Mouse (Mus musculus) brain, adult 2 months (tissue): ENCODE measurements around the gene Schip1.
A peak's percentile ranks its signal among the peaks of the same experiment; 100 is the strongest.

Experiments used
- DNase-seq: peaks from one replicate; pipeline ENCODE4 v3.0.0; 2011; ENCODE audit warnings: low read depth, low spot score

Gene Schip1

DNA sequence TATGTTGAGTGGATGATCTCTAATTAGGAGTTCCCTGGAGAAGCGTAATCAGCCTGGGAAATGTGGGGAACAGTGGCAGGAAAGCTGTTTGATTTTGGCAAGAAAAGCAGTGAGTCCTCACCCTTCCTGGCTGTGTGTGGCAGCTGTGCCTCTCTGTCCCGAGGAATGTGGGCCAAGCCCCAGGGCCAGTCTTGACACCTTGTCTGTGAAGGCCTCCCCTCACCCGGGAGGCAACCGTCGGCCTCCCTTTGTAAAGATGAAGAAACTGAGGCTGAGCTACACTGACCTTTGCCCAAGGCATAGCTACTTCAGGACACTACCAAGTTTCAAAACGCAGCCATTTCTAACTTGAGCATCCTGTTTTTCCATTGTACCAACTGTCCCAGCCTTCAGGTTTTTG, 481.3 kb downstream of the Schip1 start:
- no peak for DNase-seq

DNA sequence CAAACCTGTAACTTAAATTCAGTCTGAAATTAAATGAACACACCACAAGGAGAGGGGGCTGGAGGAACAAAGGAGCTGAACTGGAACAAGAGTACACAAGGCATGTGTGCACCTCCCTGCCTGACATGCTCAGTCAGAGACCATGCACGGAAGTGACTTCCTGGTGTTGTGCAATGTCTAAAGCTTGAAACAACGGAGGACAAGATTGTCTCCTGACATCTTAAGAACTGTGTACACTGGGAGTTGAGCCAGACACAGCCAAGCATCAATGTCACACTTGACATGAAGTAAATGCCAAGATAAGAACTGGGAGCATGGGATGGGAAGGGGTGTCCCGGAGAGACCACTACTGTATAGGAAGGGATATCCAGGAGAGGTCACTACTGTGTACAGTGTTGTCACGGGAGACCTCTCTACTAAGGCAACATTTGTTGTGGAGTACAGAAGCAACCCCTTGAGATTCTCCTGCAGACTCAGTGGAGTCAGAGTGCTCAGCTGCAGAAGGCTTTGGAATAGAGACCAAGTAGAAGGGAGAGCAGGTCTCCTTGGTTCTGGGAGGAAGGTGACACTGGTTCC, 490.6 kb downstream of the Schip1 start:
- no peak for DNase-seq

DNA sequence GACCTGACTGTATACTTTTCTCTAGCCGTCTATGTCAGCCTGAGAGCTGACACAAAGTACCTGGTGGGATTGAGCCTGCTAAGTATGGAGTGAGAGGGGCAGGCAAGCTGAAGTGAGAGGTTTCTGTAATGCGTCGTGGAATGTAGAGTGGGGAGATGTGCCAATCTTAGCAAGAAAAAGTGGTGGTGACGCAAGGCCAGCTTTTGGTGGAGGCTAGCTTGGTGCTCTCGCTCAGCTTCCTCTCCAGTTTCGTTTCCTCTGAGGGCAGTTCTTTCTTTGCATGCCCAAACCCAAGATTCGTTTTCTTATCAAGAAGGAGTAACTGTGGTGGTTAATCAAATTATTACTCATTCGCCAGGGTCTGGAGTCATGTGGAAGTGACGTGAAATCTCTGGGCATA, 492.3 kb downstream of the Schip1 start:
- DNase-seq, result no peak

DNA sequence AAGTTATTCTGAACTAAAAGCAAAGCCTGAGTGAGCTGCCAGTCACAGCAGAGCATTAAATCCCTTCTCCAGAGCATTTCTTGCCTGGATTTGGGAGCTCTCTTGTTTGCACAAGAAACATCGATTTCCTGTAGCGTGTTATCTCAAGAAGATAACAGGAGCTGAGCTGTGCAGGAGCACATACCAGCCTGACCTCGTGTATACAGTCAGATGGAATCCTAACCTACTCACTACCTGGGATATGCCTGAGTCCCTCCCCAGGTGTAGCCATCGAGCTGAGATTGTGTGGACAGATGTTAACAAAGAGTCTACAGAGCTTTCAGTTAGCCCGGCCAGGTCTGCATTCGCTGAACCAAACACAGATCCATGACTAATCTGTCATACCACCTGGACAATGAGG, 494.1 kb downstream of the Schip1 start:
- no peak for DNase-seq

DNA sequence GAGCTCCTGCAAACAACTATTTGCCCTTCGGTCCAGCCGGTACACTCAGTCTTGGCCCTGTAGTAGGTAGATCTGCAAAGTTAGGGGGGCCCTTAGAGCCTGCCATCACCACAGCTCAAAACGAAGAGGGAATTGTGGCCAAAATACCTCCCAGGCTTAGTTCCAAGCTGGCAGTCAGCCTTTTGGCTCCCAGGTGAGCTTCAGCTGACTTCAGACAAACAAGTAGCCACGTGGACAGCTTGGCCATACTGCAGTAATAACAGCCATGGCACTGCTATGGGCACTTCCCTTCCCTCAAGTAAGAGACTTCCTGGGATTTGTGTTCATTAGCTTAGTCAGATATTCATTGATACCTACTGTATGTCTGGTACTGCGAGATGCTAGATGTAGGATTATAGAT, 495.5 kb downstream of the Schip1 start:
- peak; percentile 87 for DNase-seq

DNA sequence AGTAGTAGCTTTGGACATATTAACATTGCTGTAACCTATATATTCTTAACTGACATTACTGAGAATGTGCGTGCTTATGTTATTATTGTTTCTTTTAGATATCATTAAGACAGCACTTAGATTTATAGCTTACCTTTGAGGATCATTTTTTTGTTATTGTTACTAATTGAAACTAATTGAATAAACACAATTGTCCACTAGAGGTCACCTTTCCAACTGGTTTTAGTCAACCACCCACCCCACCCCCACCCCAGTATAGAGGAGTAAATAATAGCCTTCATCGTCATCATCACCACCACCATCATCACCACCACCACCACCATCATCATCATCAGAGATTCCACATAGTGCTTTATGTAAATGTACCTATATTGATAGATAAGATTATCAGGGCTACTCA, 498.2 kb downstream of the Schip1 start:
- DNase-seq, result peak; percentile 51

DNA sequence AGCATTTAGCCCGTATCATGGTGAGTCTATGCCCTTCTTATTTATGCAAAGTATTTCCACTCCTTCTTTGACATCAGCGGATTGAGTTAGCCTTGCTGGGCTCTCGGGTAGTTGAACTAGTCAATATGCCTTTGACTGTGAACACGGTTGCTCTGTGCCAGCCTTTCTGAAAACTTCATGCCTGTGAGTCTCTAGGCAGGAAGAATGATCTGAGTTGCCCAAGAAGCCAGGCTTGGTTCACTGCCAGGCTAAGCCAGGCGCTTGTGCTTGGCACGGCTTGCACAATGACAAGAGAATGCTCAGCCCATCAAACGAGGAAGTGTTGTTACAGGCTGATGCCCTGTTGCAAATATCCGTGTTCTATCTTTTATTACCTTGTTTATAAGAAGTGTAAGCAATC, 499.3 kb downstream of the Schip1 start:
- DNase-seq, result peak; percentile 86

DNA sequence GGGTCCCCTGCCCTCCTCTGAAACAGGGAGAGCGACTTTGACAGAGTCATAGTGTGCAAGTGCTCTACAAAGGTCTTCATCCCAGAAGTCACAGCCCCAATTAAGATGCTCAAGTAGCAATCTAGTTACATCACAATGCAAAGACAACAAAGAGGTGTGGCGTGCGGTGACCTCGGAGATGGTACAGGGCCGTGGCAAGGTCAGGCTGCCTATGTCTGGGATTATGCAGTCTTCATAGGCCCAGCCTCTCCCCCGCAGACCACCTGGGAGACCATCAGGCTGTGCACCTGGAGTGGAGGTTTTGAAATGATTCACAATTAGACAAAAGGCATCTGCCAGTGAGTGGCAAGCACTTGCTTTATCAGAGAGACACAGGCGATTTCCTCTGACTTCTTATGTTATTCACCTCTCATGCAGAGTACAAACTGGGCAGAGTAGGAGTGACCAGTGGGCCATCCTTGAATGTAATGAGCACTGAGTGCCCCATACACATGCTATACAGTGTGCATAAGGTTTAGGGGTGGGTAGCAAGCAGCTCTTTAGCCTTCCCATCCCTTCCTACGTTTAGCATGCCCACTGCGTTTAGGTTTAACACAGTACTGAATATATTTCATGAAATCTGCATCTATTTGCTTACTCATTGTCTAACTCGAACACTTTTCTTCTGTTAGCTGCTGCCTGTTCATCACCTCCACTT, 500.5 kb downstream of the Schip1 start:
- no peak for DNase-seq

DNA sequence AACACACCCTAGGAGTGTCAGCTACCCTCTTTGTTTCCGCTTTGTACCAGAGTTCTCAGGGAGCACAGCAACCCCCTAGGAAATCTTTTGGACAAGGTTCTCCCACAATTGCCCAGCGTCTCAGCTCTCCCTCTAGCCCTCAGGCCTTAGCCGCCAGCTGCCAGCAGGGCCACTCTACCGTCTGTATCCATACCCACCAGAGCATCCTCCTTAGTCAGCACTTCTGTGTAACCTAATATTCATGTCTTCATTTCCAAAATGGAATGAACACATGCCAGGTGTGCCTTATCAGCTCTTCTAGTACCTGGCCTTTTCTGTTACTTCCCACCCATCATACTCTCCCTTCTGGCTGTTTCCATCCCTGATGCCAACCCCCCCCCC, 501.1 kb downstream of the Schip1 start:
- no peak for DNase-seq

DNA sequence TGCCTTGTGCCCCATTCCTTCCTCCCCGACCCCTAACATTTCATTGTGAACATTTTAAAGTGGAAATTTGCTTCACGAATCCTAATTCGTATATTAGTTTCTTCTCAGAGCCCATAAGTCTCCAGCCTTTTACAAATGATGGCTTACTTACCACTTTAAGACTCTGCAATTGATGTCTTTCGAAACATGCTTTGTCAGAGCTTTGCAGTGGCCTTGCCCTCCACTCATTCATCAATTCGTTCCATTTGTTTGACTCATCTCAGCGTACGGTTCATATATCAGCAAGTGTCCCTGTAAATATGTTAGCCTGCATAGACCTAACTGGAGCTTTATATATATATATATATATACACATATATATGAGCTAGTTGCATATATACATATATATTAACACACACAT, 503.0 kb downstream of the Schip1 start:
- no peak for DNase-seq

DNA sequence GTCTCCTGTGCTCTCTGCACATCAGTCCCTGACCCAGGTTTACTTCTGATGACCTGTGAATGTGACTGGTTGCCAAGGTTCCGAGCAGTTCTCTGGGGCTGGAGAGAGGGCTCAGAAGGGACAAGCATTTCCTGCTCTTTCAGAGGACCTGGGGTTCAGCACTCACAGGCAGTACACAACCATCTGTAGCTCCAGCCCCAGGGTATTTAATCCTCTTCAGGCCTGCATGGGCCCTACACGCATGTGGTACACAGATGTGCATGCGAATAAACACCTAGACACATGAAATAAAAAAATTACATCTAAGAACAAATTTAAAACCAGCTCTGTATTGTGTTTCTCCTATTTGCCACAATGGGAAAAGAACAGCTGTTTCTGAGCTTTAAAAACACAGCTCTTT, 503.5 kb downstream of the Schip1 start:
- no peak for DNase-seq

DNA sequence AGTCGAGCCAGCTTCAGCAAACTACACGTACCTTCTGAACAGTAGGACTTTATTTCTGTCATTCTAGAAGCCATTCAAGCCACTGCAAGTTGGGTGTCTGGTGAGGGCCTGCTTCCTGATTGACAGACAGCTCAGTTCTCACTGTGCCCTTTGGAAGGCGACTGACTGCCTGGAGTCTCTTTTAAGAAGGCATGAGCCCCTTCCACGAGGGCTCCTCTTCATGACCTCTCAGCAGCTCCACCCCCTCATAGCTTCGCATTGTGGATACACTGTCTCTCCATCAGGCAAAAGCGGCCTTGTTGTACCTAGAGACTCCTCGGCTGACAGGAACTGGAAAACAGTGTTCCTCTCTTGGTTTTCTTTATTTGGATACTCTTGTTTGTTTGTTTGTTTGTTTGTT, 504.1 kb downstream of the Schip1 start:
- no peak for DNase-seq

DNA sequence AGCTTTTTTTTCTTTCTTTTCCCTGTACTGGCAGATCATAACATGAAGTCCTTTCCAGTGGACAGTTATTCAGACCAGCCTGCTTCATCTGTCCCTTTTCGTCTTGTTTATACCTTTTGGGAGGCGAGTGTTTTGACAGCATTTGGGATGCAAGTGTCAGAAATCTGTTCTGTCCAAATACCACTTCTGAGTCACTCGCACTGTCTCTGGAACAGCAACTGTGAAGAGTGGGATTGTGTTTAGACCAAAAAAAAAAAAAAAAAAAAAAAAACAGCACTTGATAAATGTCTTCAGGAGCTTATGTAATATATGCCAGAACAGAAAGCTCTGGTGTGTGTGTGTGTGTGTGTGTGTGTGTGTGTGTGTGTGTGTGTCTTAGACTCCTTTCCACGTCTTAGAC, 505.7 kb downstream of the Schip1 start:
- DNase-seq, result peak; percentile 88

DNA sequence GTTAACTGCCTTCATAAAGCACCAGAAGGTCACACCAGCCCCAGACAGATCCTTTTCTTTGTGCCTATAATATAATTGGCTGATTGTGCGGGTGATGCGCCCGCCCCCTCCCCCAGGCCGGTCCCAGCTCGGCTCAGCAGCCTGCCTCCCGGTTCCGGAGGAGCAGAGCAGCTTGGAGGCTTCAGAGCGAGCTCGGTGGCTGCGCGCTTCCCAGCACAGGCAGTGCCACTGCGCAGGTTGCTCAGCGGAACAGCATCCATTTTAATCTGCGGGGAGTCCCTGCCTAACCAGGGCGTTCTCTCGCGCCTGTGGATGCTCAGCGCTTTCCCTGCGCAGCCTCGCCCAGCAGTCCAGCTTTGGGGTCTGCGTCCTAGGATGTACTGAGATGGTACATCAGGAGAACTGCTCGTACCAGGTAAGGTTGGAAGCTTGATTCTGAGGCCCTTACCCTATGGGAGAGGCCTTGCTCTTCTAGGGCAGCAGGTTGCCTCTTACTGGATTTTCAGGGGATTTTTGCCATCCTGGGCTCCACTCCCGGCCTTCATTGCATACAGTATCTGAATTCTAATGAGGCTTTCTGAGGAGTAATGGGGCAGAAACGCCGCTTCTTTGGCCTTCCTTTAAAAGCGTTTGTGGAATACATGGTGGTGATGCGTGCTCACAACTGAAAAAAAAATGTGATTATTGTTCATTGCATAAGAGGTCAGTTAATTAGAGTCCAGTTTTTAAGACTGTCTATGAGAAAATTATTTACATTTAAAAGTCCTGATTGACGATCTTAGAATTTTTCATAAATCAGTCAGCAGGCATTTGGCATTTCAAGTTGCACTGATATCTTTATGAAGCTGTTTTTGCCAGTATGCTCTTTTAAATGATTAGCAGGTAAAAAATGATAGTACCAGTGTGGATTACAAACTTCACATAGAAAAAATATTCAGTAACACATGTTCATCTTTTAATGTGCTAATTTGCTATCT, 507.9 kb downstream of the Schip1 start:
- peak; percentile 99 for DNase-seq

DNA sequence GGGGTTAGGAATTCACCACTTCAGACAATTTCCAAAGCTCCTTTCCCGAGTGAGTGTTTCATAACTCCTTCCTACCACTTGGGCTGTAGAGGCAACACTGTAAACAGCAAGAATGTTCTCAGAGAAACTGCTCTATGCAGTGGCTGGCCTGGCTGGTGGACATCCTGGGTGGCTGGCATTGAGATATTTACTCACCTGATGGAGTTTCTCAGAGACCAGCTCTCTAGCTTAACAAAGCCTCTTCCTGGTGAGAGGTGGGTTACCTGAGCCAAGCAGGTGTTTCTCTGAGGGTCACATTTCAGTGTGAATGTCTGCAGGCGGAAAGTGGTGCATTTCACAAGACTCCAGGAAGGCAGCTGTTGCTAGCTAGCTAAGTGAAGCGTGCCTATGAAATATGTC, 508.6 kb downstream of the Schip1 start:
- peak; percentile 66 for DNase-seq

DNA sequence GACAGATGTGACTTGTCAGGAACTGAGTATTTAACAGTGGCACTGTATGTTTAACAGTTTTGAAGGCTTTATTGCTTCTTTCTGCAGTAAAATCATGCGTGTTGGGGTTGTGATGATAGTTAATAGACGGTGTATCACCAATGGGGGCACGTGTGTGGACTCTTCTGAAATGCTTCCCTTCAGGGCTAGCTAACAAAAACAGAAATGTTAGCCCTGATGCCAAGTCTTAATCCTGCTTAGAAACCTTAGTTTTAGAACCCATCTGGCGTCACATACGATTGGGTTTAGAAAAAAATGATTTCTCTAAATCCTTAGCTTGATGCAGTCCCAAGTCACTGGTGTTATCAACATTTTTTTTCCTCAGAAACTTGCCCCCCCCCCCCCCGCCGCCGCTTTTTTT, 509.5 kb downstream of the Schip1 start:
- DNase-seq, result peak; percentile 62

DNA sequence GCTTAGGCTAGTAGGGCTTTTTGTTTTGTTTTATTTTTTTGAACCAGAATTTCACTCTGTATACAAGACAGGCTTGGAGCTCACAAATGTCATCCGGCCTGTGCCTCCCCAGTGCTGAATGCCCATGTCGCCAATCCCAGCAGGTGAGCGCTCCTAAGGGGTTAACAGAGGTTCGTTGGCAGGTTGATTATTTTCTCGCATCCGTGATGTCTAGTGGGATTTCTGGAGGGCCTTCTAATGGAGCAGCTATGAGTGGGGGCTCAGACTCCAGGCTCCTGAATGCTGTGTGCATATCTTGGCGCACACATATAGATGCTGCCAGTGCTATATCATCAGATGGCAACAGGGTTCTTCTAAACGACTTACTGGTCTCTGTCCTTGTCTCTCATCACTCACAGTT, 510.0 kb downstream of the Schip1 start:
- no peak for DNase-seq

DNA sequence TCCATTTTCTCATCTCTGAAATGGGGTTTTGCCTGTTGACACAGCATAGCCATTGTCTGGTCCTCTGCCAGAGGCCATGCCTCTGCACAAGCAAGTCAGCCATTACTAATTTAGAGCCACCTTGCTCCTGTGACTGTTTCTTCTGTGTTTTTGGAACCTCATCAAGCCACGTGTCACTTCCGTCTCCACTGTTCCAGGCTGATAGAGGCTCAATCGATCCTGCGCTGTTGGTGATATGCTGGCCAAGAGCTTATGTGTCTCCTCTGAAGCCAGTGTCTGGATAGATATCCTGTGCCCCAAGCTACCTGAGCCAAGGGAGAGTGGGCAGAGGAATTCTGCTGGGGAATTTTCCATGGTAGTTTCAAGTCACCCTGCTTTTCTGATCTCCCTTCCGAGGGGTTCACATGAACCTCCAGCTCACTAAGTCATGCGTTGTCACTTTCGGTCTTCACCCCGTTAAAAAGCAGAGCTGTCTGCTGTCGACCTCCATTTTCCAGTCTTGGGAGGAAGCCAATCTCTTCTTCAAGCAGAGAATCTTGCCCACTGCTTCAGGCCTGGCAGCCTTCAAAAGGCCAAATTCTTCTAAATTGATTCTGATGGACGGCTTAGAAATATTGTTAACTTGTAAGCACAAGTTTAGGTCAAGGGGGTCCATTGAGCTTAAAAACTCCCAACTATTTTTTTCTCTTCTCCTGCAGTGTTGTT, 511.2 kb downstream of the Schip1 start:
- peak; percentile 92 for DNase-seq

DNA sequence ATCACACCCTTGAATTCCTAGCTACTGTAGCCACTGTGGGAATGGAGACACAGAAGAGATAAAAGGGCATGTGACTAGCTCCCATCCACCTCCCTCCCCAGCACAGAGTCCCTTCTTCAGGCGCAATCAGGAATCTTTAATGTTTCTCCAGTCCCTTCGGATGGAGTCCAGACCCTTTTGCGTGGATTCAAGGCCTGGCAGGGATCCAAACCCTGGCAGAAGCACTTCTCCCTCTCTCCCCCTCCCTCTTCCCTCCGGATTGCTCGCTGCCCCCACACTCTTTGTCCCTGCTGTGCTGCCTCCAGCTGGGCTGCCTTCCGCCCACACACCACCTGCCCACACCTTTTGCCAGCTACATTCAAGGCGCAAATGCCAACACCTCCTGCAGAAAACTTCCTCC, 511.8 kb downstream of the Schip1 start:
- DNase-seq, result peak; percentile 98

DNA sequence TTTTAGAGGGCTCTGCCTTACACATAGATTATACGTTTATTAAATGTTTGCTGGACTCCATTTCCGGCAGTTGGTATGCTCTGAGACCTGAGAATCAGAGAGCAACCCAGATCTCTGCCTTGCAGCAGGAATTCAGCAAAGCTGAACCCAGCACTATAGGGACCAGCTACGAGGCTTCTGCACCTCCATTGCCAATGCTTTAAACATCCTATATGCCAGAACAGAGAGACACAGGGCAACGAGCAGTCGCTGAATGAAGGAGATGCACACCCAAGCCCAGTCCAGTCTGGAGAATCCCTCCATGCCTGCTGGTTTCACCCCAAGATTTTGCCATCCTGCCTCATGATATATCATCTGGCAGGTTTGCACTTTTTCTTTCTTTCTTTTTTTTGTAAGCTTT, 512.3 kb downstream of the Schip1 start:
- DNase-seq, result no peak

DNA sequence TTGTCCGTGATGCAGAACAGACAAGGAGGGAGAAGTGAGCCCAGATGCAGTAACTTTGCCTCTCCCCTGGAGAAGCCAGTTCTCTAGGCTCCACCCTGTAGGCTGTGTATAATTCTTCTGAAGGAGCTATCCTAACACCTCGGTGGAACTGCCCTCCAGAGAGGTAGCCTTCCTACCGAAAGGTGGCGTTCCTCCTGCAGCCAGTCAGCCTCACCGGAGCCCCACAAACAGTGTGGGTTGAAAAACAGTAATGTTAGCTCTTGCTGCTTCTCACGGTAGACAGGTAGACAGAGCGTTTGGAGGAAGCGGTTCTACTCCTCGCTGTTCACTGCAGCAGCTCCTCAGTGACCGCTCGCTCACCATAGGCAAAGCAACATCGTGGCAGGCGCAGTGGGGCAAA, 517.0 kb downstream of the Schip1 start:
- DNase-seq, result peak; percentile 80

DNA sequence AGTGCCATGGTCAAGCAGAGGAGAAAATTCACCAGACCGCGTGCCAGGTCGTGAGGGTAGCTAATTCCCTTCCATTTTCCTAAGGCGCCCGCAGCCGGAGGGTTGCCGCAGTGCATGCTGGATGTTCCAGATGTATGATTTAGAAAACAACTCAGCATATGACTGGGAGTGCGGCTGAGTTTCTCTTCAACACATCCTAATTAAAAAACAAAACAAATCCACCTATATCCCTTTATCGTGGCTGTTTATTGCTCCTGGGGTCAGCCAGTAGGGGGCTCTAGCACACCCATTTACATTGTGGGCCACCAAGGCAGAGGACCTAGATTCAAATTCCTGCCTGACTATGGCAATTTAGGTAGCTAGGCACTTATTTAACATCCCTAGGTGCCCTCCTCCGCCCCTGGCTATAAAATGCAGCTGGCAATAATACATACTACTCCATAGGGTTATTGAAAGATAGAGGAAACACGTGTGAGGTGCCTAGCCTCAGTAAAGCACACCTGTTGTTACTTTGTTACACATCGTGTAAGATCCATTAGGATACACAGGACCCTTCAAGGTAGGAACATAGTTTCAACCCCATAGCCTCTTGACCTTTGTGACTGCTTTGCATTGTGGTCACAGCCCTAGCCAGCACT, 517.6 kb downstream of the Schip1 start:
- DNase-seq, result no peak
